Mouse (Mus musculus): ENCODE data around the gene Mthfd1l. TPM values are rescaled to one million over a fixed set of nuclear protein-coding genes. Genes with fewer than 3 reads are reported as not detected.

Mthfd1l gene
- polyA plus RNA-seq, 1 experiment = 5.8 TPM

GRCm38 (mm10) chr10:4142816-4143215 is 169.9 kb downstream of the Mthfd1l start:
- no peaks in the 10 kb centered on the region for H3K27me3 ChIP-seq (ENCODE audit: control insufficient read depth, insufficient read depth, low read length)
- TF ChIP-seq POLR2A (IDR thresholded peaks at IDR 0.05; ENCODE audit: low read depth, low read length) (no peak), CTCF (IDR thresholded peaks at IDR 0.05; ENCODE audit: extremely low read depth, insufficient read depth, insufficient read length, insufficient replicate concordance) (no peak)
- no peaks in the 10 kb centered on the region for H3K4me1 ChIP-seq (ENCODE audit: control insufficient read depth, insufficient read depth, insufficient read length)
- no peaks in the 10 kb centered on the region for H3K36me3 ChIP-seq (ENCODE audit: control insufficient read depth, insufficient read depth, low read length)
- H3K27ac ChIP-seq (ENCODE audit: insufficient read depth, low read length) = no peak overlapping the region
- DNase-seq (ENCODE audit: low read depth in 1 of 2, low spot score in 2 of 2) = no peak
- 97% methylated on average over 10 of the region's 10 CpGs for WGBS
- no peak overlapping the region for H3K4me3 ChIP-seq (ENCODE audit: extremely low read depth, insufficient read depth, insufficient read length)

DNA sequence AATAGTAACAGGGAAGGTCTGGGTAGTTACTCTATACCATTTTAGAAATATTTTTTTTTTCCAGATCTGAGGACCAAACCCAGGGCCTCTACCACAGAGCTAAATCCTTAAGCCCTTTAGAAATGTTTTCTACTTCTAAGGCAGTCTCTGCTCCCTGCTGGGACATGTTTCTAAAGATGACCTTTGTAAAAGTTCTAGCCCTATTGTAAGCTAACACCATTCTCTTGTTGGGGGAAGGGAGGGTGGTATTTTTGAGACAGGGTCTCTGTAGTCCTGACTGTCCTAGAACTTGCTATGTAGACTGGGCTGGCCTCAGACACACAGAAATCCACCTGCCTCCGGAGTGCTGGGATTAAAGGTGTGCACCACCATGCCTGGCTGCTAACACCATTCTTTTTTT is 170.5 kb downstream of the Mthfd1l start:
- H3K4me3 ChIP-seq (ENCODE audit: extremely low read depth, insufficient read depth, insufficient read length) = no peak overlapping the region
- 93% methylated on average over 1 of the region's 1 CpGs for WGBS
- no peaks in the 10 kb centered on the region for H3K36me3 ChIP-seq (ENCODE audit: control insufficient read depth, insufficient read depth, low read length)
- no peaks in the 10 kb centered on the region for H3K27me3 ChIP-seq (ENCODE audit: control insufficient read depth, insufficient read depth, low read length)
- no peak for DNase-seq (ENCODE audit: low read depth in 1 of 2, low spot score in 2 of 2)
- TF ChIP-seq CTCF (IDR thresholded peaks at IDR 0.05; ENCODE audit: extremely low read depth, insufficient read depth, insufficient read length, insufficient replicate concordance) = no peak
- TF ChIP-seq POLR2A (IDR thresholded peaks at IDR 0.05; ENCODE audit: low read depth, low read length) = no peak
- no peak overlapping the region for H3K27ac ChIP-seq (ENCODE audit: insufficient read depth, low read length)
- H3K4me1 ChIP-seq (ENCODE audit: control insufficient read depth, insufficient read depth, insufficient read length) = no peaks in the 10 kb centered on the region

- Histone ChIP-seq H3K27me3 (ENCODE audit: control insufficient read depth, insufficient read depth, low read length) (no peaks in the 10 kb centered on the region), H3K27ac (ENCODE audit: insufficient read depth, low read length) (no peak overlapping the region), H3K4me1 (ENCODE audit: control insufficient read depth, insufficient read depth, insufficient read length) (no peaks in the 10 kb centered on the region), H3K4me3 (ENCODE audit: extremely low read depth, insufficient read depth, insufficient read length) (no peak overlapping the region), H3K36me3 (ENCODE audit: control insufficient read depth, insufficient read depth, low read length) (no peaks in the 10 kb centered on the region)
- no peak for TF ChIP-seq POLR2A (IDR thresholded peaks at IDR 0.05; ENCODE audit: low read depth, low read length)
- no peak for TF ChIP-seq CTCF (IDR thresholded peaks at IDR 0.05; ENCODE audit: extremely low read depth, insufficient read depth, insufficient read length, insufficient replicate concordance)
- WGBS = 92% methylated on average over 16 of the region's 16 CpGs
- no peak for DNase-seq (ENCODE audit: low read depth in 1 of 2, low spot score in 2 of 2)
Observed at GRCm38 (mm10) chr10:4145080-4145807, 172.3 kb downstream of the Mthfd1l start.

GRCm38 (mm10) chr10:4146947-4147346 is 174.0 kb downstream of the Mthfd1l start:
- H3K4me3 ChIP-seq (ENCODE audit: extremely low read depth, insufficient read depth, insufficient read length) = no peak overlapping the region
- H3K27ac ChIP-seq (ENCODE audit: insufficient read depth, low read length) = no peak overlapping the region
- H3K36me3 ChIP-seq (ENCODE audit: control insufficient read depth, insufficient read depth, low read length) = no peaks in the 10 kb centered on the region
- whole genome bisulfite sequencing = 91% methylated on average over 4 of the region's 4 CpGs
- TF ChIP-seq CTCF (IDR thresholded peaks at IDR 0.05; ENCODE audit: extremely low read depth, insufficient read depth, insufficient read length, insufficient replicate concordance) (no peak), POLR2A (IDR thresholded peaks at IDR 0.05; ENCODE audit: low read depth, low read length) (no peak)
- no peak for DNase-seq (ENCODE audit: low read depth in 1 of 2, low spot score in 2 of 2)
- no peaks in the 10 kb centered on the region for H3K27me3 ChIP-seq (ENCODE audit: control insufficient read depth, insufficient read depth, low read length)
- H3K4me1 ChIP-seq (ENCODE audit: control insufficient read depth, insufficient read depth, insufficient read length) = no peaks in the 10 kb centered on the region

DNA sequence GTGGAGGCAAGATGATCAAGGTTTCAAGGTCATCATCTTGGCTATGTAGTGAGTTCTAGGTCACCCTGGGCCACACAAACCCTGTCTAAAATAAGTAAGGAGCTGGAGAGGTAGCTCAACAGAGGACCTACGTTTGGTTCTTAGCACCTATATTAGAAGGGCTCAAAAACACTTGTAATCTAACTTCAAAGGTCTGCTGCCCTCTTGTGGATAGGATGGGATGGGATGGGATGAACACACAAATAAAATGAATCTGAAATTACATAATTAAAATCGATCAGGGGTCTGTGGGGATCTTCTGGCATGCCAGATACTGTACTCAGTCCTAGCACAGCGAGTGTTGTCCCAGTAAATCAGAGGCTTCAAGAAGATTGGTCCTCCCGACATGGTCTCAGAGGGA is 178.2 kb downstream of the Mthfd1l start:
- no peak for DNase-seq (ENCODE audit: low read depth in 1 of 2, low spot score in 2 of 2)
- Histone ChIP-seq H3K4me1 (ENCODE audit: control insufficient read depth, insufficient read depth, insufficient read length) (no peaks in the 10 kb centered on the region), H3K36me3 (ENCODE audit: control insufficient read depth, insufficient read depth, low read length) (no peaks in the 10 kb centered on the region), H3K27ac (ENCODE audit: insufficient read depth, low read length) (no peak overlapping the region), H3K27me3 (ENCODE audit: control insufficient read depth, insufficient read depth, low read length) (no peaks in the 10 kb centered on the region), H3K4me3 (ENCODE audit: extremely low read depth, insufficient read depth, insufficient read length) (no peak overlapping the region)
- no peak for TF ChIP-seq POLR2A (IDR thresholded peaks at IDR 0.05; ENCODE audit: low read depth, low read length)
- TF ChIP-seq CTCF (IDR thresholded peaks at IDR 0.05; ENCODE audit: extremely low read depth, insufficient read depth, insufficient read length, insufficient replicate concordance) = no peak
- 92% methylated on average over 4 of the region's 4 CpGs for WGBS

DNA sequence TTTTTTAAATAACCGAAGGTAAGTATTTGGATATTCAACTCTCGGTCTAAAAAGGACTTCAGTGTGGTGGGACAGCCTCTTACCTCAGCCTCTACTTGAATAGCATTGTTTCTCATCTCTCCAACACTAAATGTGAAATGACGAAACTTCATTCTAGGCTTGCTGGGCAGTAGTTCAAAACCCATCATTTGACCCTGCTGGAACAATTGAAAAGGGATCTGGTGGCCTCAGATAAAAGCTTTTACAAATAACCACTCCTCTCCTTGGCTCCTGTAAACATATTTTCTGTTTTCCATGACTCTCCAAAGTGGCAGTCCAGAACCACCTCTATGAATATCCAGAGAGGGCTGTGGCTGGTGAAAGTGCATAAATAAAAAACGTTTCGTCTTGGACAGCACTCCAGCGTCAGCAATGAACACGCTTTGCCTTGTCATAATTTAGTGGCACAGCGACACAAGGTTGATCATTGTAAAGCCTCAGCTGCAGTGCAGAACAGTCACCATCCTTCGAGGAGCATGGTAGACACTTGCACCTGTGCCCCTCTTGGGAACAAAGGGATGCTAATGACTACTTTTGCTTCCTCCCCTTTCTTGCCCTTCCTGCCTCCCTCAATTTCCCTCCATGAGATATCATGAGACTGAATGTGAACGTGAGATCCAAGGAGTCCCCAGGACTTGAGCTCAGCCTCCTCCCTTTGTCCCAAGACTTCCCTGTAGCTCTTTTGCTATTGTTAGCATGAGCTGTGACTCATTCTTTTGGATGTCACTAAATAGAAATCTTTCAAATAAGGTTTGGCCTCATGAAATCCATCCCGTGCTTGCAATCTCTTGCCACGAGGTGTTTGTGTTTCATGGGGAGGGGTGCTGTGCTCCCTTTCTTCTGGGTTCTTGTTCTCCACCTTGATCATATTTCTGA is 179.2 kb downstream of the Mthfd1l start:
- WGBS = 88% methylated on average over 12 of the region's 12 CpGs
- H3K27ac ChIP-seq (ENCODE audit: insufficient read depth, low read length) = no peak overlapping the region
- no peak for DNase-seq (ENCODE audit: low read depth in 1 of 2, low spot score in 2 of 2)
- H3K36me3 ChIP-seq (ENCODE audit: control insufficient read depth, insufficient read depth, low read length) = peaks cover 3% of the 10 kb centered on the region; the same call in 1 of the 2 replicates
- no peaks in the 10 kb centered on the region for H3K4me1 ChIP-seq (ENCODE audit: control insufficient read depth, insufficient read depth, insufficient read length)
- H3K27me3 ChIP-seq (ENCODE audit: control insufficient read depth, insufficient read depth, low read length) = no peaks in the 10 kb centered on the region
- no peak overlapping the region for H3K4me3 ChIP-seq (ENCODE audit: extremely low read depth, insufficient read depth, insufficient read length)
- TF ChIP-seq CTCF (IDR thresholded peaks at IDR 0.05; ENCODE audit: extremely low read depth, insufficient read depth, insufficient read length, insufficient replicate concordance) = no peak
- no peak for TF ChIP-seq POLR2A (IDR thresholded peaks at IDR 0.05; ENCODE audit: low read depth, low read length)
